Mouse (Mus musculus): Measurements from ENCODE around the gene Zfp326.

DNA sequence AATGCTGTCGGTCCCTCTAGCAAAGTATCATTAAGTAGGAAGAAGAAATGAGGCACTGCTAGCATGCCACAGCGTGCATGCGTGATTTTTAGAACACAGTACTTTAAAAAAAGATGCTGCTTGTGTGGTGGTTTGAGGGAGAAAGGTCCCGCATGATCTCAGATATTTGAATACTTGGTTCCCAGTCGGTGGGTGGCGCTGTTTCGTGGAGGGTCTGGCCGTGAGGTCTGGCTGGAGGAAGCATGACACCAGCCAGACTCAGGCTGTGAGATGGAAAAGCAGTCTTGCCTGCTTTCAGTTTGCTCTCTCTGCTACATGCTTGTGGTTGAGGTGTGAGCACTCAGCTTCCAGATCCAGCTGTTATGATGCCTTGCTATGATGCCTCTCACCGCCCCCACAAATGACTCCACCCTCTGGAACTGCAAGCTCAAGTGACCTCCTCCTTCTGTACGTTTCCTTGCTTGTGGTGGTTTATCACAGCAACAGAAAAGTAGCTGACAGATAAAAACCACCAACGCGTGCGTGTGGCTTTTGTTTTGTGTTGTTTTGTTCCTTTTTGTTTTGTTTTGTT, 36.5 kb upstream of the Zfp326 start:
- TF ChIP-seq CTCF (IDR thresholded peaks at IDR 0.05; ENCODE audit: low read depth) = no peak
- TF ChIP-seq EP300 (optimal IDR thresholded peaks at IDR 0.05) = no peak
